Mouse (Mus musculus): ENCODE results near the gene Foxp1.

GRCm38 (mm10) chr6:99272174-99272573 lies 250.3 kb downstream of the Foxp1 start:
- TF ChIP-seq CTCF (IDR thresholded peaks at IDR 0.05; ENCODE audit: low read depth, low read length) (no peak), POLR2AphosphoS5 (IDR thresholded peaks at IDR 0.05; ENCODE audit: insufficient replicate concordance, low read depth, low read length) (no peak), GATA1 (IDR thresholded peaks at IDR 0.05; ENCODE audit: borderline replicate concordance, low read length) (no peak), TAL1 (conservative IDR thresholded peaks at IDR 0.05; ENCODE audit: low read depth, low read length) (no peak)

All from G1E (cell line).